Mouse (Mus musculus) lung, postnatal 14 days (tissue): ENCODE data around the gene Kifc3.
"Not testable (repeated sequence)": the region's sequence is repeated elsewhere in the genome, so short reads cannot be mapped to it uniquely, and the experiment has no call there.

Source experiments
- DNase-seq: peaks from one replicate; pipeline ENCODE4 v3.0.0; 2021

Gene Kifc3

GRCm38 (mm10) chr8:95202649-95203275 lies at the start of gene Kifc3:
Kifc3 (minus strand) TSS chr8:95202812.
- DNase-seq, result no peak

- DNase-seq, result no peak
These were observed 49.4 kb upstream of the Kifc3 start for GRCm38 (mm10) chr8:95252056-95252455.

- DNase-seq, result peak; percentile 24
These were observed 47.2 kb upstream of the Kifc3 start for GRCm38 (mm10) chr8:95249847-95250246.

- DNase-seq, result no peak
These were observed 44.7 kb upstream of the Kifc3 start for GRCm38 (mm10) chr8:95247277-95247676.

GRCm38 (mm10) chr8:95245180-95245579 lies 42.6 kb upstream of the Kifc3 start:
- DNase-seq, result peak; percentile 70

- DNase-seq, result no peak
These were observed 41.2 kb upstream of the Kifc3 start for GRCm38 (mm10) chr8:95243853-95244252.

GRCm38 (mm10) chr8:95242826-95243571 lies 40.4 kb upstream of the Kifc3 start:
- no peak for DNase-seq

- DNase-seq, result no peak
These were observed 39.6 kb upstream of the Kifc3 start for GRCm38 (mm10) chr8:95242099-95242825.

GRCm38 (mm10) chr8:95235683-95236082 lies 33.1 kb upstream of the Kifc3 start:
- peak; percentile 82 for DNase-seq

- not testable (repeated sequence) for DNase-seq
These were observed 27.5 kb upstream of the Kifc3 start for GRCm38 (mm10) chr8:95230086-95230485.

- DNase-seq, result no peak
These were observed 24.5 kb upstream of the Kifc3 start for GRCm38 (mm10) chr8:95227151-95227468.

GRCm38 (mm10) chr8:95226251-95227150 lies 23.9 kb upstream of the Kifc3 start:
- no peak for DNase-seq

- no peak for DNase-seq
These were observed 21.4 kb upstream of the Kifc3 start for GRCm38 (mm10) chr8:95223969-95224368.

- DNase-seq, result no peak
These were observed 18.4 kb upstream of the Kifc3 start for GRCm38 (mm10) chr8:95221045-95221444.

- DNase-seq, result no peak
These were observed 18.0 kb upstream of the Kifc3 start for GRCm38 (mm10) chr8:95220571-95220998.

GRCm38 (mm10) chr8:95219623-95220022 lies 17.0 kb upstream of the Kifc3 start:
- no peak for DNase-seq

- DNase-seq, result no peak
These were observed 13.2 kb upstream of the Kifc3 start for GRCm38 (mm10) chr8:95215709-95216360.

- no peak for DNase-seq
These were observed 7.3 kb upstream of the Kifc3 start for GRCm38 (mm10) chr8:95209924-95210323.

- DNase-seq, result no peak
These were observed 3.3 kb upstream of the Kifc3 start for GRCm38 (mm10) chr8:95205946-95206345.

GRCm38 (mm10) chr8:95204039-95204380 lies 1.4 kb upstream of the Kifc3 start:
- DNase-seq, result peak; percentile 82

- DNase-seq, result no peak
These were observed 870 bp upstream of the Kifc3 start for GRCm38 (mm10) chr8:95203326-95204038.
